Mouse (Mus musculus) megakaryocyte progenitor cell, adult 5-6 weeks (primary cell): ENCODE measurements at regions not wholly inside any gene's neighbourhood (a gene's known extent, or its start where the extent isn't known, plus 50 kb on each side); places are given as distances from the start of the nearest gene placed in this dataset.

Experiments
- ATAC-seq: replicated peaks from 2 replicates; pipeline ENCODE4 v1.8.0; 2016; ENCODE audit warnings: mild to moderate bottlenecking, moderate TSS enrichment, inconsistent platforms; ENCODE audit not compliant: poor library complexity

DNA sequence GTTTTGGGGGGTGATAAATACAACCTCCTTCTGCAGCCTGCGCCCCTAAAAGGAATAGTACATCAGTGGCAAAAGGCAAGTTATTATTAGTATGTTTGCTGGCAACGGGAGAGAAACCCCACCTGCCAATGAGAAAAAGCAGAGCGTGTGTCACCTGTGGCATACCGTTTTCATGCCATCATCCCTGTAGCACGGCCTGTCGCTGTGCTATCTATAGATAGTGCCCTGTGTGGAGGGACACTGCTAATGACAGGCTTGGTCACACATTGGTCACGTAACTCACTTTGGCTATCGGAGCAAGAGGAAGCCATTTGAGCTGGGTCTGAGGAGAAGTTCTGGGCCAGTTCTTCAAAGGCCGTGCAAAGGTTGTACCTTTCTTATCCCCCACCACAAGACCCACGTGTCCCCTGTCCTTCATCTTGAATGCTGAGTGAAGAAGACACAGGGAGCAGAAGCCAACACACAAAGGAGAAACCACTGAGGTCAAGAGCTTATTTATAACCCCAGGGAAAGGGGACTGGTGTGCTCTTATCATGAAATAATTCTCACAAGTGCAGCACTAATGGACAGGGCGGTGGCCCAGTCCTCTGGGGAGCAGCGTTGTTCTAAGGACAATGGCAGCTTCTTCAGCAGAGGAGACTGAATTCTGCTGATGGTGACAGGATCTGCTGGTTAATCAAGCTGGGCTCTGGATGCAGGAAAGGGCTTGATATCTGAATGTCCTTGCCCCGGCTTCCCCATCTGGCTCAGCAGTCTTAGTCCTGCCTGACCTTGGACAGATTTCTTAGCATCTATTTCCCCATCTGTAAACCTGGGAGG lies 51.9 kb upstream of the Slc38a2 start:
- ATAC-seq, result no peak

DNA sequence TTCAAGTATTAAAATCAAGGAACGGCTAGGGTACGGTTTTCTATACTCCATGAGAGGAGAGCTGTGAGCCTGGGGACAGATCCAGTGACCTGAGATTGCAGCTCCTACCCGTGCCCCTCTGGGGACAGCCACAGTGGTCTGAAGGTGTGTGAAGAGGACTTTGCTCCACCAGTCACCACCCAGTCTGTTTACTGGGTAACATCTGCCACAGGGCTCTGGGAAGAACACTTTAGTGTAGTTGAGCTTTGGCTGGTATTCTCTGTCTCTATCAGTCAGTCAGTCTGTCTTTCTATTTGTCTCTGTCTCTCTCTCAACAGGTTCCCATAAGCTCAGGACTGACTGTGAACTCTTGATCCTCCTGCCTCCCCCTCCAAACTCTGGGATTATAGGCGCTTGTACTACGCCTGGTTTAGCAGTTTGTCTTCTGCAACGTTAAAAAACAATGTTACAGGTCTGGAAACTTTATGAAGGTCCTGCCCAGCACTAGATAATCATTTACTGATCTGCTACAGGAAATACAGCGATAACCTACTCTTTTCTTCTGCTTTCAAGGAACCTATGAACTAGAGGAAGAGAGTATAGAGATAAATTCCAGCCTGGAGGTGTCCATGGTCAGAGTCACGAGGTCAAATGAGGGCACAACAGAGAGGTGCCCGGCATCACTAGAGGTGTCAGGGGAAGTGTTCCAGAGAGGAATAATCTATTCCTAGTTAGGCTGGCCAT lies 50.2 kb upstream of the Slc38a2 start:
- ATAC-seq, result no peak
